Mouse (Mus musculus) gastrocnemius, postnatal 25 days (tissue): ENCODE measurements around the gene Arl13a. TPM values are rescaled to one million over a fixed set of nuclear protein-coding genes. Genes with fewer than 3 reads are reported as not detected.
"Not testable (repeated sequence)": the region's sequence is repeated elsewhere in the genome, so short reads cannot be mapped to it uniquely, and the experiment has no call there.

Source experiments
- DNase-seq: peaks from one replicate; pipeline ENCODE4 v3.0.0; 2022
- long read RNA-seq, 2 experiments: library from polyadenylated mRNA; stranded (forward); transcript quantifications; one replicate each; pipeline ENCODE4 v2.0.0; 2021
- total RNA-seq, 2 experiments: library from RNA; stranded (reverse); gene quantifications; 1 replicate in 1 of 2; 2 replicates in 1 of 2; pipeline ENCODE4 v1.2.3; 2021

The Arl13a gene
- total RNA-seq = not detected
- long read RNA-seq, experiment 1 = 0 reads
- long read RNA-seq, experiment 2 = 0 reads

DNA sequence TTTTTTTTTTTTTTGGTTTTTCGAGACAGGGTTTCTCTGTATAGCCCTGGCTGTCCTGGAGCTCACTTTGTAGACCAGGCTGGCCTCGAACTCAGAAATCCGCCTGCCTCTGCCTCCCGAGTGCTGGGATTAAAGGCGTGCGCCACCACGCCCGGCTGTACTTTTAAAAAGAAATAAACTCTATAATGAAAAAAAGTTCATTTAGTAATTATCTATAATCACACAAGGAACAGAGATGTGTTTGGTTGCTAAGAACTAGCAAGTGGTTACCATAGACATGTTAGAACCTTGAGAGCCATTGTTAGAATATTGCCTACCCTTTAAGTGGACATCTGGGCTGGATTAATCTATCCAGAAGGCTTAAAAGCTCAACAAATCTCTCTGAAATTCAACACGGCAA lies at the start of gene Arl13a:
Gene Arl13a, plus strand, starts transcription at position 301 of the 400 bp plus-strand sequence.
- not testable (repeated sequence) for DNase-seq

DNA sequence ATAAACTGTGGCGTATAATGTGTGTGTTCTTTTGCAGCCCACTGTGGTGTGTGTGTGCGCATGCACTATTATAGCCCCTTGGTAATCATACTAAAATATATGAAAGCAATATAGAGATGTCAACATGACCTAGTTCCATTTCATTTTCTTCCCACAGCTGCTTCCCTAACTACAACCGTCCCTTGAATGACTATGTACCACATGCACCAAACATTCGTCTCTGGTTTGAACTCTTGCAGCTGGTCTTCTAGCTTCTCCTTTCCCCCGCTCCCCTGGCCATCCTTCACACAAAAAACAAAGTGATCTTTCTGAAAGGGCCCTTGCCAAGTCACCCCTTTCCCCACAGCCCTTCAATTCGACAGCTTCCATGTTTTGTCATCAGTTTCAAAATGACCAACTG lies 47.3 kb upstream of the Arl13a start:
- no peak for DNase-seq

DNA sequence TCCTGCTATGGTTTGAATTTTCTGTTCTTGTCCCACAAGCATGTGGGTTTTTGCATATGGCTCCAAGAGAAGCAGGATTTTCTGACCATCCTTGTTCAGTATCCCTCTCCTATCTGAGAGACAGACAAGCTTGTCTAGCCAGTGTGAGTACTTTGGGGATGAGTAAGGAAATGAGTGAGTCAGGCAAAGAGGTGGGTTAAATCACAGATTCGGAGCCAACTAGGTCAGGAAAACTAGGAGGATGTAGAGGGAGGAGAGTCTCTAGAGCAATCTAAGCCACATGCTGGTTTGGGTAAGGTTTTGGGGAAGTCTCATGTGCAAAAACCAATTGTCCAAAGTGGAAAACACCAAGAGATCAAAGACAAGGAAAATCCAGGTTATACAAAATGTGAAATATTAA lies 45.8 kb upstream of the Arl13a start:
- DNase-seq = no peak

DNA sequence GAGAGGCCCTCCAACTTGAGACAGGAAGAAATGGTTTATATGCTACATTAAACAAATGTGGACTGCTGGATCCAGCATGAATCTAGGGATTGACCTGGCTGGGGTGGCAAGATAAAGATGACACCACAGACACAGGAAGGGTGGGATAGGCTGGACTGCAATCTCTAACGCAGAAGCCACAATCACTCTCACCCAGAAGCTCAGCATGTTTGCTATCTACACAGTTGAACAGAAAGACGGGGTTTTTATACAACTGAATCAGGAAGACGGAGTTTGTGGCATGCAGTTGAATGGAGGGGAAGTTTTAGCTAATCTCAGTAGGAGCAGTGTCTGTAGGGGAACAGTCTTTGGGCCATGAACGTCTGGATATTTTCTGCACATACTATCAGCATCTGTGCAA lies 45.3 kb upstream of the Arl13a start:
- DNase-seq = no peak

DNA sequence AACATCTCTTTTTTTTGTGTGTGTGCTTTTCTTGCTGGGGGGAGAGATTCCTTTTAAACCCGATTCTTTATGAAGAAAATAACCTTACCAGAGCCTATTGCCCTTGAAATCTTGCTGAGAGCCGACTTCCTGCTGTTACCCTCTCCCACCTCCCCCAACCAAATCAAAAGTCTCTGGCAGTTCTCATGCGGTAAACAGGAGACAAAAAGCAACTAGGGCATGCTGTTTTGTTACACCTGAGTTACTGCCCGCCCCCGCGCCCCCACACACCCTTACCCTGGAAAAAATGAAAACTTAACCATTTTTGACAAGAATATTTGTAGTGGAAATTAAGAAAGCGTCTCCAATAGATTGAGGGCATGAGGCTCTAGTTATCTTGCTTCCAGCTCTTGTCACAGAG lies 29.1 kb upstream of the Arl13a start:
- no peak for DNase-seq

DNA sequence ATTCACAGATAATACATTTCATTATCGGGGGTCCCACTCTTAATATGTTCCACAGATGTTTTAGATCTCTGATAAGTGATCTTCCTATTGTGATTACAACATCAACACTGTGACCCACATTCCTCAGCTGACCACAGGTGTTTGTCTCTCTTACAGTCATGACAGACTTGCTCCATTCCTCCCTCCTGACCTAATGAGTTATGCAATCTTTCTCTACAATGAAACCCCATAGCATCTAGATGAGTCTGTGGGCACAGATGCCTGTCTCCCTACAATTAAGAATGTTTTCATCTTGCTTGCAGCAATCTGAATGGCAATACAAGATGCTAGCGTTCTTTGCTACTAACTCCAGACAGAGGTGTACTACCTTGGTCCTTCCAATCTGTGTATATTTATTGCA lies 26.9 kb upstream of the Arl13a start:
- no peak for DNase-seq

DNA sequence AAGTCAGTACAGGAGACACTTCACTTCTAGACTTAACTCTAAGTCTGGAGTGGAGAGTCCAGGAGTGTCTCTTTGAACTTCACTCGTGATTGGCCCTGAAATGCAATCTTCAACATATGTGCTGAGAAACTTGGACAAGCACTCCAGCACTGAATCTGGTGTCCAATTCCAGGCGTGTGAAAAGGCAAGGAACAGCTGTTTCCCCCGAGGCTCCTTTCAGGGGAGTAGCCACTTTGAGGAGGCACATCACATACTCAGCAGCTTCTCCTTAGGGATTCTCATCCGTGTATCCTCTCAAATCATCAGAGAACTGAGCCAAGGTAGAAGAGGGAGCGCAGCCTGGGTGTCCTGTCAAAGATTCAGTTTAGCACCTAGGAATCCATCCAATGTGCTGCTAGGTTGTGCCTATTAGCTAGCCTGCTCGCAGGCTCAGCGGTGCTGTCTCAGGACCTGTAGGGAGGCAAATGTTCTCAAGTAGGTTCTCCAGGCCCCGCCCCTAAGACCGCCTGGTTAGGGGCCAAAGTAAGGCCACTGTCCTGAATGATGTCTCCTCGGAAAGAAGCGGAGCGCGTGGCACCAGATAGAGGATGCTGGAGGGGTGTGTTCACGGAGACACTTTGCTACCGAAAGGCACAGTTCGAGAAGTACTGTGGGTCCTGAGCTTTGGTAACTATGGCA lies 25.1 kb upstream of the Arl13a start, which contains the start of gene Xkrx:
Gene Xkrx, minus strand, starts transcription at position 34 of the 678 bp plus-strand sequence.
- DNase-seq = no peak

DNA sequence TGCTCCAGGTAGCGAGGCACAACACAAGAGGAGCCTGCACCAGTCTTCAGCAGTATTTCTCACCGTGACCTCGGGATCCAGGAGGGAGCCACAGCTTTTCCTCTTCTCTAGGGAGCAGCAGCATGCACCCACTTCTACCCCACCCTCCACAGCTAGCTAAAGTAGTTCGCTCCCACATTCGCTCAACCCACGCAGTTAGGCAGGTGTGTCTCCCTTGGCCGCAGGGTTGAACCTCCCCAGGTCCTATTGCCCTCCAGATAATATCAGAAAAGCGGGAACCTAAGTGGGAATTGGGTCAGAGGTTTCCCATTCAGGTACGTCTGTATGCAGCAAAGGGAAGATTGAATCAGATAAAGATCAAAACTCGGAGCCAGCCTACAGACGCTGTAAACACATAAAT lies 24.5 kb upstream of the Arl13a start:
- no peak for DNase-seq

DNA sequence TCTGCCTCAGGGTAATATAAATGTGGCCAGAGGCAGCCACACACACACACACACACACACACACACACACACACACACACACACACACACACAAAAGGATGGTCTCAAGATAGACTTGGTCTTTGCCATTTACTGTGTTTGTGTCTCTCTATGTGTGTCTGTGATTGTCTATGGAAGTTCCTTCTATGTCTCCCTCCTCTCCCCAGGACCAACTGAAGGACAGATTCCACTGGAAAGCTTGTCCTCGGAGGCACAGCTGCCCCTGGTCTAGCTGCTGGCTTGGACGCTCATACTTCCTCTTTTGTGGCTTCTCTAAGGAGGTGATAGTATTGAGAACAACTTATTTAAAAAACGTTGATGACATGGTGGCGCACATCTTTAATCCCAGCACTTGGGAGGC lies 23.8 kb upstream of the Arl13a start:
- DNase-seq = no peak

DNA sequence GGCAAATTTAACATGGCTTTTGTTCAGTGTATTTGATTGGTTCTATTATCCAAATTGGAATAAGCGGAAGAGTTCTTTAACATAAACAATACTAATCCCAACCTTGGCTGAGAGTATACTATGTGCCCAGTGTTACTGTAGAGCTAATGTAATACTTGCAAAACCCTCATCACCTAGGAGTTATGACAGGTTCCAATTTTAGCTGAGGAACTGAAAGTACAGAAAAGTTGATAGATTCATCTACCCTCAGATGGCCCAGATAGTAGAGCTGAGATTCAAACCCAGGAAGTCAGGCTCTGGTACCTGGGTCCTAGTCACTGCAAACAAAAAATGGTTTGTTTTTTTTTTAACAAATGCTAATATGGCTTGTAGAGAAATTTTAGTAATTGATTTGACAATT lies 16.7 kb upstream of the Arl13a start:
- DNase-seq = no peak

DNA sequence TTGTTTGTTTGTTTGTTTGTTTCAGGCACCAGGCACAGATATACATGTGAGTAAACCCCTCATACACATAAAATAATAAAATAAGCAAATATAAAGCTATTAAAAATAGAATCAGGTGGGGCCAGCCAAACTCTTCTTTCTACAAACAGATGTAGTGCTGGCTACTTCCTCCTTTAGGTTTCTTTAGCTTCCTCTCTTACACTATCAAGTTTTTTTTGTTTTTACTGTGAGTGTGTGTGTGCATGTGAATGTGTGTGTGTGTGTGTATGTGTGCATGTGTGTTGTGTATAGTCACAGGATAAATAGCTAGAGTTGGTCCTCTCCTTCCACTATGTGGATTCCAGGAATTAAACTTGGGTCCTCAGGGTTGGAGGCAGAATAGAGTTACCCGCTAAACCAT lies 12.6 kb upstream of the Arl13a start:
- no peak for DNase-seq

DNA sequence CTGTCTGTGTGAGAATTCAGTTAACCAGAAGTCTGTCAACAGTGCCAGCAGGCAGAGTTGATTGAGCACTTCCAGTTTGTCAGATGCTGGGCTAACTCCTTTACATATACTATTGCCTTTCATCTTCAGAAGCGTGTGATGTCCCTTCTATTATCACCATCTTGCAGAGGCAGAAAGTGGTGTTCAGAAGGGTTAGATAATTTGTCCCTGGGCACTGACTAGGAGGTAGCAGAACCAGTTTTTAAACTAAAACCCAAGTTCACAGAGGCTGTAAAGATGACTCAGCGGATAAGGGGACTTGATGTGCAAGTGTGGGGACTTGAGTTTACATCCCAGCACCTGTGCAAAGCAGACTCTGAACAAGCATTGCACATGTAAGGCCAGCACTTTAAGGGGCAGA lies 21.2 kb downstream of the Arl13a start:
- DNase-seq = no peak

DNA sequence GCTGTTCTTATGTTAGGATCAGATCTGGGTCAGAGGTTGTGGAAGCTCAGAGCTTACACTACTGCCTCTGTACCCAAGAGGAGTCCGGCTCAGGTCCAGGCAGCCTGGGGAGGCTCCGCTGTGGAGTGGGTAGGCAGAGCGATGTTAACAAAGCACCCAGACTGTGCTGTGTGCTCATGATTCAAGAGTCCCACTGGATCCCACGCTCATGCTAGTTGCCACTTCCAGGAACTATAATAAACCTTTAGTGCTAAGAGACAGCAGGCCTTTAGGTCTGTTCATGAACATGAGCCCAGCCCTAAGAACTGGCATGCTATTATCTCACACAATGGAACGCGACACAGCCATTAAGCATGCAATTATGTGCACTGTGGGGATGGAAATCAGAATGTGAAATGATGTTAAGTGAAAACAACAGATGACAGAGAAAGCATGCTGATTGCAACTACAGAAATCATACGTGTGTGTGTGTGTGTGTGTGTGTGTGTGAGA lies 23.9 kb downstream of the Arl13a start:
- DNase-seq = no peak

DNA sequence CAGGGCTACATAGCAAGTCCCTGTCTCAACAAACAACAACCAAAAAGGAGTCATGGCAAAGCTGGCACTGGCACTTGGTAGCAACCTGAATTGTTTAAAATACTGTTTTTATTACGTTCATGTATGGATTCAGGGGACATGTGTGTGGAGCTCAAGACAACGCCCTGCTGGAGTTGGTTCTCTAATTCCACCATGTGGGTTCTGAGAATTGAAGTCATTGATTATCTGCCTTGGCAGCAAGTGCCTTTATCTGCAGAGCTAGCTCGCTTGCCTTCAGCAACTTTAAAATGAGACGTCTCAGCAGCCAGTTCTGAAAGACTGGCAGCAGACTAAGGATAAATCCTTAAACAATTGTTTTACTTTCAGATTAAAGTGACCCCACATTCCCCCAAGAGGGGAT lies 30.9 kb downstream of the Arl13a start:
- DNase-seq = no peak

DNA sequence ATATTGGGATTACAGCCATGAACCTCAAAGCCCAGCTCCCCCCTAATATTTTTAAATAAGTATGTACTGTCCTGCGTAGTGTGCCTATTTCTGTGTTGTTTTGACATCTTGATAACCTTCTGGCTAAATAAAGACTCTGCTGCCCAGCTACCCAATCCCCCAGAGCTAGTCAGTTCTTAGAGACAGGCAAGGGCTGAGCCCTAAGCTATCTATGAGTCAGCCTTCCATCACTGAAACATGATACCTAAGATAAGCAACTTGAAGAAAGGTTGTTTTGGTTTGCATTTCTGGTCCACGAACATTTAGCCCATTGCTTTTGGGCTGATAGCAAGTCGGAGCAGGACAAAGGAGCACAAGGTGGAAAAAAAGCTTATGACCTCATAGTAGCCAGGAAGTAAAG lies 33.3 kb downstream of the Arl13a start:
- no peak for DNase-seq

DNA sequence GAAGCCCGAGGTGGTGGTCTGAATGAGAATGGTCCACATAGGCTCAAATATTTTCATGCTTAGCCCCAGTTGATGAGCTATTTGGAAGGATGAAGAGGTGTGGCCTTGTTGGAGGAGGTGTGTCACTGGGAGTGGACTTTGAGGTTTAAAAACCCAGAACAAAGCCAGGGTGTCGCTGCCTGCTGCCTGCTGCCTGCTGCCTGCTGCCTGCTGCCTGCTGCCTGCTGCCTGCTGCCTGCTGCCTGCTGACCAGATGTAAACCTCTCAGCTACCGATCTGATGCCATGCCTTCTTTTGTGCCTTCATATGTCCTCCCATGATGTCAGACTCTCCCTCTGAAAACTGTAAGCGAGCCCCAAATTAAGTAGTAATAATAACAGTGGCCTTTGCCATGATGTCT lies 34.6 kb downstream of the Arl13a start, which contains the start of gene Nox1:
Gene Nox1, minus strand, starts transcription at position 101 of the 400 bp plus-strand sequence.
- no peak for DNase-seq

DNA sequence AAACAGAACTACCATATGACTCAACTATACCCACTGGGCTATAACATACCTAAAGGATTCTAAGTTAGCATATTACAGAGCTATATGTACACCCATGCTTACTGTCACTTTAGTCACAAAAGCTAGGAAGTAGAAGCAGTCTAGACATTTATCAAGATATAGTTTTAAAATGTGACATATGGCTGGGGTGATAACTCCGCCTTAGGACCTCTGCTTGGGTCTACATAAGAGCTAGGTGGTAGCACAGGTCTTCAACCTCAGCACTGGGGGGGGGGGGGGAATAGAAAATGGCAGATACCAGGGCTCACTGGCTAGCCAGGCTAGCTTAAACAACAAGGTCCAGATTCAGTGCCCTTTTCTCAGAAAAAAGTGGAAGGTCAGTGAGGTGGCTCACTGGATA lies 45.7 kb downstream of the Arl13a start:
- no peak for DNase-seq

DNA sequence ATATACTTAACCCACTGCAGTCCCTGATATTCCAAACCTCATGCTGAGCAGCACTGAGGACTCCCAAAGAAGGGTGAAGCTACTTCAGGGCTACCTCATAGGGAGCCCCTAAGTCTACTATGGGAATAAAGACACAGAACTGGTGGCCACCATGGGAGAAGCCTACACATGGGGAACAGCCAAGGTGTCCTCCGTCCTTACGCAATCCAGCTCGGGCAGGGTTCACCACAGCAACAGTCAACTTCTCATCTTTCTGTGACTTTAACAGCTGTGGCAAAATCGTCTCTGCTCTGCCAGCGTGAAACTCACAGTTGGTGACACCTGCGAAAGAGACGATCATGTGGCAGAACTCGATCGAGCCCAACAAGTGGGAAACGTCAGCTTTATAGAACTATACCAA lies 51.0 kb downstream of the Arl13a start:
- DNase-seq = no peak

DNA sequence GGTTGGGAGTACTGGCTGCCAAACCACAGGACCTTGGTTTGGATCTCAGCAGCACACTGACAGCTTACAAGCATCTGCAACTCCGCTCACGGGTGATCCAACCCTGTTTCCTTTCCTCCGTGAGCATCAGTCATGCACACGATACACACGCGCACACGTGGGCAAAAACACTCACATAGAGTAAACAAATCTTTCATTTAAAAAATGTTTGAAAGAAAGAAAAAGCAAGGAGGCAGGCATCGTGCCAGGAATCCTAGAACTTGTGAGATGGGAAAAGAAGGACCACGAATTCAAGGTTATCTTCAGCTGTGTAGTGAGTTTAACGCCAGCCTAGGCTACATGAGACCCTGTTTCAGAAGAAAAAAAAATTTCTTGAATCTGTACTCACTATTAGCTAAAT lies 58.6 kb downstream of the Arl13a start:
- no peak for DNase-seq

DNA sequence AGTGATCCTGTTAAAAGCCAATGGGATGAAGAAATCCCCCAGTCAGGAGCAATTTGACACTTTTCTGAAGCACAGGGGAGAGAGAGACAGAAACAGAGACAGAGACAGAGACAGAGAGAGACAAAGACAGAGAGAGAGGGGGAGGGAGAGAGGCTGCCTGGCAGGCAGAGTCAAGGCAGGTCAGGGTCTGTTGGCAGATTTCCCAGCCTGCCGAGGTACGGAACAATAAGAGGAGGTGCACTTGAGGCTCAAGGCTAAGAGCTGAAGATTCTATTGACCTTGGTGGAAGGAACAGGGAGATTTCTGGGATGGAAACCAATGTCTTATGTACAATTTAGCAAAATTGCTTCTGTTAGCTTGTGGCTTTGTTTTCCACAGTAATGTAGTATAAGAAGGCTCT lies 60.9 kb downstream of the Arl13a start:
- no peak for DNase-seq
